Mouse (Mus musculus): Measurements from ENCODE around the gene Phc1. TPM values are rescaled to one million over a fixed set of nuclear protein-coding genes. Genes with fewer than 3 reads are reported as not detected.
"Not testable (repeated sequence)": the region's sequence is repeated elsewhere in the genome, so short reads cannot be mapped to it uniquely, and the experiment has no call there.

Gene Phc1
- polyA plus RNA-seq, 1 experiment from 2014 or later: 7.4 TPM

- 45% methylated on average over 2 of the region's 2 CpGs for WGBS
- ATAC-seq: no peak
- no peak overlapping the region for H3K27ac ChIP-seq (ENCODE audit: low read length)
- no peaks in the 10 kb centered on the region for H3K9me3 ChIP-seq (ENCODE audit: control insufficient read depth, low read length)
- no peaks in the 10 kb centered on the region for H3K27me3 ChIP-seq (replicated peaks; ENCODE audit: control insufficient read depth, insufficient read depth, low read length)
- H3K36me3 ChIP-seq (ENCODE audit: control insufficient read depth, insufficient read depth, low read length): no peaks in the 10 kb centered on the region
- no peak overlapping the region for H3K4me2 ChIP-seq (ENCODE audit: low read depth, low read length)
- no peak overlapping the region for H3K9ac ChIP-seq (ENCODE audit: low read depth, low read length)
- no peaks in the 10 kb centered on the region for H3K4me1 ChIP-seq (ENCODE audit: control insufficient read depth, insufficient read depth, low read length)
- no peak overlapping the region for H3K4me3 ChIP-seq (ENCODE audit: low read length)
These were observed 25.9 kb upstream of the Phc1 start for GRCm38 (mm10) chr6:122366287-122366686.

DNA sequence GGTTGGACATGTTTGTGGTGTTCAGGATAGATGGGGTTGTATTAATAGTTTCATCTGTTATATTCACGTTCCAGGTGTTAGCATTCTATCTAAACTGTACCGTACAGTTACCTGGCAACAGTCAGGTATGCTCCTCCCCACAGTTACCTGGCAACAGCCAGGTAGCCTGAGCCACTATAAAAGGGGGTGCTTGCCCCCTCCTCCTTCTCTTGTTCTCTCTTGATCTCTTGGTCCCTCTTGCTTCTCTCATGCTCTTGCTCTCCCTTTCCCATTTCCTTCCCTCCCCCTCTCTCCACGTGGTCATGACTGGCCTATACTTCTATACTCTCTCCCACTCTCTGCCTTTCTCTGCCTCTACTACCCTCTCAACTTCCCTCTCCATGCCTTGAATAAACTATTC is 25.3 kb upstream of the Phc1 start:
- Histone ChIP-seq H3K4me1 (ENCODE audit: control insufficient read depth, insufficient read depth, low read length) (no peaks in the 10 kb centered on the region), H3K27ac (ENCODE audit: low read length) (no peak overlapping the region), H3K4me3 (ENCODE audit: low read length) (no peak overlapping the region), H3K9me3 (ENCODE audit: control insufficient read depth, low read length) (no peaks in the 10 kb centered on the region), H3K27me3 (replicated peaks; ENCODE audit: control insufficient read depth, insufficient read depth, low read length) (no peaks in the 10 kb centered on the region), H3K4me2 (ENCODE audit: low read depth, low read length) (no peak overlapping the region), H3K36me3 (ENCODE audit: control insufficient read depth, insufficient read depth, low read length) (no peaks in the 10 kb centered on the region), H3K9ac (ENCODE audit: low read depth, low read length) (no peak overlapping the region)
- 52% methylated on average over 3 of the region's 3 CpGs for WGBS
- ATAC-seq: no peak

- H3K9me3 ChIP-seq (ENCODE audit: control insufficient read depth, low read length): no peaks in the 10 kb centered on the region
- no peaks in the 10 kb centered on the region for H3K36me3 ChIP-seq (ENCODE audit: control insufficient read depth, insufficient read depth, low read length)
- no peak overlapping the region for H3K4me2 ChIP-seq (ENCODE audit: low read depth, low read length)
- H3K4me1 ChIP-seq (ENCODE audit: control insufficient read depth, insufficient read depth, low read length): no peaks in the 10 kb centered on the region
- ATAC-seq: peak; percentile 50; the same call in 1 of the 2 replicates
- H3K27me3 ChIP-seq (replicated peaks; ENCODE audit: control insufficient read depth, insufficient read depth, low read length): no peaks in the 10 kb centered on the region
- WGBS: 58% methylated on average over 1 of the region's 1 CpGs
- no peak overlapping the region for H3K9ac ChIP-seq (ENCODE audit: low read depth, low read length)
- no peak overlapping the region for H3K4me3 ChIP-seq (ENCODE audit: low read length)
- H3K27ac ChIP-seq (ENCODE audit: low read length): no peak overlapping the region
These were observed 16.7 kb upstream of the Phc1 start for GRCm38 (mm10) chr6:122357089-122357488.

DNA sequence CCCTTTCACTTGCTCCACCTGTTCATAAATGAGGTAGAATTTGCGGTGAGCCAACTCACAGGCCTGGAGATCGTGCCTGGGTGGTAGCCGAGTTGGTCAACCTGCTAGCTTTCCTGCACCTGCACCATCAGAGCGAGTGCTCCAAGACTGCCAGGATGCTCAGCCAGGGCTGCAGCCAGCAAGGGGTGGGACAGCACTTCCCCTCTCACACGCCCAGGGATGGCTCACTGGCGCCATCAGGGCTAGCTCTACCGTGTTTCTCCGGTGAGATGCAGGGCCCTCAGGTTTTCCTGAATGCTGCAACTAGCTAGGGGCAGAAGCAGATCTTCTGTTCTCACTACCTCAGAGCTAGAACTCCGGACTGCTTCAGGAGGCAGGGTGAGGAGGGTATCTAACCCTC is 15.5 kb upstream of the Phc1 start:
- ATAC-seq: no peak
- Histone ChIP-seq H3K4me1 (ENCODE audit: control insufficient read depth, insufficient read depth, low read length) (no peaks in the 10 kb centered on the region), H3K4me2 (ENCODE audit: low read depth, low read length) (no peak overlapping the region), H3K9ac (ENCODE audit: low read depth, low read length) (no peak overlapping the region), H3K9me3 (ENCODE audit: control insufficient read depth, low read length) (no peaks in the 10 kb centered on the region), H3K27ac (ENCODE audit: low read length) (no peak overlapping the region), H3K4me3 (ENCODE audit: low read length) (no peak overlapping the region), H3K27me3 (replicated peaks; ENCODE audit: control insufficient read depth, insufficient read depth, low read length) (no peaks in the 10 kb centered on the region), H3K36me3 (ENCODE audit: control insufficient read depth, insufficient read depth, low read length) (no peaks in the 10 kb centered on the region)
- 58% methylated on average over 9 of the region's 9 CpGs for WGBS

DNA sequence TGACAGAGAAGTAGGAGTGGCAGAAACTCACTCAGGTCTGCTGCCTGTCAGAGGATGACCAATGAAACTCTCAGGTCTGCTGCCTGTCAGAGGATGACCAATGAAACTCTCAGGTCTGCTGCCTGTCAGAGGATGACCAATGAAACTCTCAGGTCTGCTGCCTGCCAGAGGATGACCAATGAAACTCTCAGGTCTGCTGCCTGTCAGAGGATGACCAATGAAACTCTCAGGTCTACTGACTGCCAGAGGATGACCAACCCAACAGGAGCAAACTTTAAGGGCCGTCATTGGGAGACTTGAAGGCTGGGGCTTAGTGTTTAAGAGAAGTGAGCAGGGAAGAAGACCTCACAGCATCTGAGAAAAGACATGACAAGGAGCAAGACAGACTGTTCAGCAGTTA is 7.0 kb upstream of the Phc1 start:
- H3K4me1 ChIP-seq (ENCODE audit: control insufficient read depth, insufficient read depth, low read length); ATAC-seq: not testable (repeated sequence)

GRCm38 (mm10) chr6:122346399-122346798 is 6.0 kb upstream of the Phc1 start:
- WGBS: 80% methylated on average over 6 of the region's 7 CpGs
- ATAC-seq: no peak
- H3K9ac ChIP-seq (ENCODE audit: low read depth, low read length): no peak overlapping the region
- no peaks in the 10 kb centered on the region for H3K27me3 ChIP-seq (replicated peaks; ENCODE audit: control insufficient read depth, insufficient read depth, low read length)
- no peaks in the 10 kb centered on the region for H3K36me3 ChIP-seq (ENCODE audit: control insufficient read depth, insufficient read depth, low read length)
- no peaks in the 10 kb centered on the region for H3K4me1 ChIP-seq (ENCODE audit: control insufficient read depth, insufficient read depth, low read length)
- H3K9me3 ChIP-seq (ENCODE audit: control insufficient read depth, low read length): no peaks in the 10 kb centered on the region
- H3K4me3 ChIP-seq (ENCODE audit: low read length): no peak overlapping the region
- no peak overlapping the region for H3K4me2 ChIP-seq (ENCODE audit: low read depth, low read length)
- H3K27ac ChIP-seq (ENCODE audit: low read length): no peak overlapping the region

More for the DNA sequence above, 7.0 kb upstream of the Phc1 start:
- H3K9me3 ChIP-seq (ENCODE audit: control insufficient read depth, low read length); H3K36me3 ChIP-seq (ENCODE audit: control insufficient read depth, insufficient read depth, low read length); H3K4me3 ChIP-seq (ENCODE audit: low read length); H3K27ac ChIP-seq (ENCODE audit: low read length); H3K9ac ChIP-seq (ENCODE audit: low read depth, low read length); H3K27me3 ChIP-seq (replicated peaks; ENCODE audit: control insufficient read depth, insufficient read depth, low read length); H3K4me2 ChIP-seq (ENCODE audit: low read depth, low read length): not testable (repeated sequence)
- WGBS: 50% methylated on average over 1 of the region's 1 CpGs

GRCm38 (mm10) chr6:122345731-122346130 is 5.4 kb upstream of the Phc1 start:
- Histone ChIP-seq H3K4me3 (ENCODE audit: low read length) (no peak overlapping the region), H3K4me1 (ENCODE audit: control insufficient read depth, insufficient read depth, low read length) (no peaks in the 10 kb centered on the region), H3K36me3 (ENCODE audit: control insufficient read depth, insufficient read depth, low read length) (no peaks in the 10 kb centered on the region), H3K4me2 (ENCODE audit: low read depth, low read length) (no peak overlapping the region), H3K27me3 (replicated peaks; ENCODE audit: control insufficient read depth, insufficient read depth, low read length) (no peaks in the 10 kb centered on the region), H3K9me3 (ENCODE audit: control insufficient read depth, low read length) (no peaks in the 10 kb centered on the region), H3K9ac (ENCODE audit: low read depth, low read length) (no peak overlapping the region), H3K27ac (ENCODE audit: low read length) (no peak overlapping the region)
- no peak for ATAC-seq
- 72% methylated on average over 6 of the region's 6 CpGs for whole genome bisulfite sequencing

- no peaks in the 10 kb centered on the region for H3K9me3 ChIP-seq (ENCODE audit: control insufficient read depth, low read length)
- no peak overlapping the region for H3K9ac ChIP-seq (ENCODE audit: low read depth, low read length)
- no peaks in the 10 kb centered on the region for H3K4me1 ChIP-seq (ENCODE audit: control insufficient read depth, insufficient read depth, low read length)
- no peaks in the 10 kb centered on the region for H3K36me3 ChIP-seq (ENCODE audit: control insufficient read depth, insufficient read depth, low read length)
- H3K4me2 ChIP-seq (ENCODE audit: low read depth, low read length): no peak overlapping the region
- no peak overlapping the region for H3K4me3 ChIP-seq (ENCODE audit: low read length)
- ATAC-seq: no peak
- WGBS: 46% methylated on average over 9 of the region's 9 CpGs
- H3K27ac ChIP-seq (ENCODE audit: low read length): no peak overlapping the region
- H3K27me3 ChIP-seq (replicated peaks; ENCODE audit: control insufficient read depth, insufficient read depth, low read length): no peaks in the 10 kb centered on the region
These were observed 4.2 kb upstream of the Phc1 start for GRCm38 (mm10) chr6:122344386-122345116.

DNA sequence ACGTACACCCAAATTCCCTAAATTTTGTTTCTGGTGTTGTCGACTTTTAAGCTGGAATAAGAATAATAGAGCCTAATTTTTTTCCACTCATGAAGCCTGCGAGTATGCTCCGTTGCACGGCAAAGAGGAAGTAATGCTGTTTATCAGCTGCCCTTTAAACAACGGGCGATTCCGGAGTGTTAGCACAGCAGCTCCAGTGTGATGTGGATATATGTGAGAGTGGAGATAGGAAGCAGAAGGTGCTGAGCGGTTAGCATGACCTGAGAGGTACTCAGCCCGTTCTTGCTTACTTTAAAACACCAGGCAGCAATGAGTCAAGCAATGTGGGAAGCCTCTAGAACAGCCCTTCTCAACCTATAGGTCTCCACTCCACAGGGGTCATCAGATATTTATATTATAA is 3.4 kb upstream of the Phc1 start:
- no peak overlapping the region for H3K27ac ChIP-seq (ENCODE audit: low read length)
- 28% methylated on average over 10 of the region's 10 CpGs for WGBS

GRCm38 (mm10) chr6:122342125-122342524 is 1.8 kb upstream of the Phc1 start:
- Histone ChIP-seq H3K4me3 (ENCODE audit: low read length) (no peak overlapping the region), H3K36me3 (ENCODE audit: control insufficient read depth, insufficient read depth, low read length) (no peaks in the 10 kb centered on the region), H3K9ac (ENCODE audit: low read depth, low read length) (no peak overlapping the region), H3K27ac (ENCODE audit: low read length) (no peak overlapping the region), H3K9me3 (ENCODE audit: control insufficient read depth, low read length) (no peaks in the 10 kb centered on the region), H3K4me2 (ENCODE audit: low read depth, low read length) (no peak overlapping the region), H3K4me1 (ENCODE audit: control insufficient read depth, insufficient read depth, low read length) (peaks cover 5% of the 10 kb centered on the region; the same call in 1 of the 2 replicates), H3K27me3 (replicated peaks; ENCODE audit: control insufficient read depth, insufficient read depth, low read length) (no peaks in the 10 kb centered on the region)
- 30% methylated on average over 5 of the region's 5 CpGs for WGBS
- no peak for ATAC-seq

More for the DNA sequence above, 3.4 kb upstream of the Phc1 start:
- H3K27me3 ChIP-seq (replicated peaks; ENCODE audit: control insufficient read depth, insufficient read depth, low read length): no peaks in the 10 kb centered on the region
- H3K4me3 ChIP-seq (ENCODE audit: low read length): no peak overlapping the region
- H3K36me3 ChIP-seq (ENCODE audit: control insufficient read depth, insufficient read depth, low read length): no peaks in the 10 kb centered on the region
- H3K9me3 ChIP-seq (ENCODE audit: control insufficient read depth, low read length): no peaks in the 10 kb centered on the region
- H3K4me2 ChIP-seq (ENCODE audit: low read depth, low read length): no peak overlapping the region
- H3K4me1 ChIP-seq (ENCODE audit: control insufficient read depth, insufficient read depth, low read length): peaks cover under 1% of the 10 kb centered on the region; the same call in 1 of the 2 replicates
- no peak for ATAC-seq
- H3K9ac ChIP-seq (ENCODE audit: low read depth, low read length): no peak overlapping the region

Data from intestine, embryonic 16.5 days (tissue).